Mouse (Mus musculus): Measurements from ENCODE around the gene Mccc1. TPM values are rescaled to one million over a fixed set of nuclear protein-coding genes. Genes with fewer than 3 reads are reported as not detected.

Gene Mccc1
- polyA plus RNA-seq, 1 experiment from 2014 or later = 29.9 TPM

DNA sequence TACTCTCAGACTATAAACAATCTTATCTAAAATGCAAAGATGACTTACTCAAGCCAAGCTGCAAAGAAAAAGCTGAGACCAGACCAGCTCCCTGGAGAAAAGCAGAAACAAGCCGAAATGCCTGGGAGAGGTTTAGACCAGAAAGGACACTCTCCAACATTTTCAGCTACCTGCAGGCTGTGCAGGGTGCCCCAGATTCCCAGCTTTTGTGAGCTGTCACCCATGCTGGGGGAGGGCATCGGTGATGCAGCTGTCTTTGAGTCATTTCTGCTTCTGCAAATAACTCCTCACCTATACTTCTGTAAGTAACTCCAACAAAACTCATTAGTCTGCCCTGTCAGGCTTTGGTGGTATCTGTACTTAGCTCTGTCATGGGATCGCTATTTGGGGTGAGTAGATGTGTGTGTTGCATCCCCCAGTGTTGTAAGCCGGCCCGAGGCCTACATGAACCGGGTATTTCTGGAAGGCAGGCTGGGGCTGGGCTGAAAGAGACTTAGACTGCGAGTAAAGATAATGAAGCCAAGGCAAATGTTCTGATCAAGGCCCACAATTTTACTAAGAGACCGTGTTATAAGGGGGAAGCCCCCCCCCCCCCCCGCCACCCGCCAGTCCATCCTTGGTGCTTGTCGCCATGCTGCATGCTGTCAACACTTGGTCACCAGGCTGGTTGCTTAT lies 45.4 kb downstream of the Mccc1 start:
- Histone ChIP-seq H3K9me3 (no peaks in the 10 kb centered on the region), H3K4me1 (replicated peaks) (no peaks in the 10 kb centered on the region), H3K36me3 (peaks cover 35% of the 10 kb centered on the region), H3K27ac (no peak overlapping the region), H3K4me3 (no peak overlapping the region), H3K27me3 (ENCODE audit: insufficient read depth, poor library complexity, severe bottlenecking) (no peaks in the 10 kb centered on the region)
- DNase-seq (ENCODE audit: low spot score) = no peak
- WGBS = 87% methylated on average over 11 of the region's 11 CpGs

- H3K36me3 ChIP-seq = peaks cover 24% of the 10 kb centered on the region
- no peak for DNase-seq (ENCODE audit: low spot score)
Observed at GRCm38 (mm10) chr3:35953816-35954215, 46.7 kb downstream of the Mccc1 start.

GRCm38 (mm10) chr3:35953184-35953583 lies 47.3 kb downstream of the Mccc1 start:
- H3K27ac ChIP-seq = no peak overlapping the region
- H3K9me3 ChIP-seq = no peaks in the 10 kb centered on the region
- no peaks in the 10 kb centered on the region for H3K27me3 ChIP-seq (ENCODE audit: insufficient read depth, poor library complexity, severe bottlenecking)
- DNase-seq (ENCODE audit: low spot score) = no peak
- 76% methylated on average over 1 of the region's 1 CpGs for WGBS
- peaks cover 17% of the 10 kb centered on the region for H3K36me3 ChIP-seq
- no peaks in the 10 kb centered on the region for H3K4me1 ChIP-seq (replicated peaks)
- no peak overlapping the region for H3K4me3 ChIP-seq

More at GRCm38 (mm10) chr3:35953816-35954215, 46.7 kb downstream of the Mccc1 start:
- Histone ChIP-seq H3K4me1 (replicated peaks) (no peaks in the 10 kb centered on the region), H3K4me3 (no peak overlapping the region), H3K9me3 (no peaks in the 10 kb centered on the region), H3K27me3 (ENCODE audit: insufficient read depth, poor library complexity, severe bottlenecking) (no peaks in the 10 kb centered on the region), H3K27ac (no peak overlapping the region)
- WGBS = 90% methylated on average over 6 of the region's 6 CpGs

DNA sequence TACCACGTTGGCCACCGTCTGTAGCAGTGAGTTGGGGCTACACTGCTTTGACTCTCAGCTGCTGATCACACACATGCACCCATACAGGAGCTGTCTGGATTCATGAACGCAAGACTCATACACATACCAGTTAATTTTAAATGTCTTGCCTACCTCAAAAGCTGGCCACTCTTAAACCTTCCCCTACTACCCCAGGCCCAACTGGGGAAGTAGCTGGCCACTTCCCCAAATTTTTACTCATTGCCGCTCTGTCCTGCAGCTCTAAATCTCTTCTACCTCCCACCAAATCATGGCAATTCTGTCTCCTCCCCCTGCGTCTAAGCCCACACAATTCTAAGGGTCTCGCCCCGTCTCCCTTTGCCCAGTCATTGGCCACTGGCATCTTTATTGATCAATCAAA lies 52.3 kb downstream of the Mccc1 start:
- no peaks in the 10 kb centered on the region for H3K27me3 ChIP-seq (ENCODE audit: insufficient read depth, poor library complexity, severe bottlenecking)
- H3K27ac ChIP-seq = no peak overlapping the region
- H3K4me3 ChIP-seq = no peak overlapping the region
- H3K36me3 ChIP-seq = no peaks in the 10 kb centered on the region
- no peaks in the 10 kb centered on the region for H3K4me1 ChIP-seq (replicated peaks)
- WGBS = 88% methylated on average over 7 of the region's 7 CpGs
- H3K9me3 ChIP-seq = no peaks in the 10 kb centered on the region
- DNase-seq (ENCODE audit: low spot score) = no peak

GRCm38 (mm10) chr3:35940520-35941135 lies 59.9 kb downstream of the Mccc1 start:
- no peak overlapping the region for H3K27ac ChIP-seq
- H3K4me3 ChIP-seq = no peak overlapping the region
- H3K36me3 ChIP-seq = 0 out of 2 replicates have a peak, but pooled peaks cover 2% of the 10 kb centered on the region
- H3K9me3 ChIP-seq = no peaks in the 10 kb centered on the region
- 85% methylated on average over 4 of the region's 4 CpGs for WGBS
- H3K4me1 ChIP-seq (replicated peaks) = no peaks in the 10 kb centered on the region
- no peaks in the 10 kb centered on the region for H3K27me3 ChIP-seq (ENCODE audit: insufficient read depth, poor library complexity, severe bottlenecking)
- DNase-seq (ENCODE audit: low spot score) = no peak

- no peak overlapping the region for H3K4me3 ChIP-seq
- H3K4me1 ChIP-seq (replicated peaks) = no peaks in the 10 kb centered on the region
- no peaks in the 10 kb centered on the region for H3K9me3 ChIP-seq
- no peaks in the 10 kb centered on the region for H3K27me3 ChIP-seq (ENCODE audit: insufficient read depth, poor library complexity, severe bottlenecking)
- no peak for DNase-seq (ENCODE audit: low spot score)
- H3K36me3 ChIP-seq = 0 out of 2 replicates have a peak, but pooled peaks cover 2% of the 10 kb centered on the region
- no peak overlapping the region for H3K27ac ChIP-seq
- 40% methylated on average over 2 of the region's 2 CpGs for WGBS
Observed at GRCm38 (mm10) chr3:35940047-35940446, 60.4 kb downstream of the Mccc1 start.

GRCm38 (mm10) chr3:35937345-35937744 lies 63.1 kb downstream of the Mccc1 start, which contains the start of gene Dcun1d1:
Gene Dcun1d1, minus strand, starts transcription at chr3:35937445.
- Histone ChIP-seq H3K27me3 (ENCODE audit: insufficient read depth, poor library complexity, severe bottlenecking) (no peaks in the 10 kb centered on the region), H3K9me3 (no peaks in the 10 kb centered on the region), H3K4me1 (replicated peaks) (peaks cover 15% of the 10 kb centered on the region), H3K27ac (no peak within 1 kb of the TSS), H3K36me3 (0 out of 2 replicates have a peak, but pooled peaks cover 2% of the 10 kb centered on the region), H3K4me3 (no peak within 1 kb of the TSS)
- WGBS = 93% methylated on average over 6 of the region's 6 CpGs
- no peak for DNase-seq (ENCODE audit: low spot score)

DNA sequence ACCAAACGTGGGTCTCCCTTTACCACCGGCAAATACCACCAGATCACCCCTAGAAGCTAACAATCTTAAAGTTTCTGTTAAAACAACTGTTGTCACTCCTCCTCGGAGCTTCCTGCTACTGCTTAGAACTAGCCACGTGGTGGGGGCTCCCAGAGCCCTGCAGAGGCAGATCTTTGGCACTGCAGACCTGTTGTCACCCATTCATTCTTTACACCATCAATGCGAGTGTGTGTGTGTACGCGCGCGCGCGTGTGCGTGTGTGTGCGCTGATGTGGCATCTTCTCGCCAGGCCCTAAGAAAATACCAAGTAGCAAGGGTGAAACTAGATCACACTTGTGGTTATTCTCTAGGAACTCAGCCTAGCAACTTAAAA lies 67.1 kb downstream of the Mccc1 start:
- H3K9me3 ChIP-seq = no peaks in the 10 kb centered on the region
- peak; percentile 55 for DNase-seq (ENCODE audit: low spot score)
- peak overlapping the region; percentile 98 for H3K27ac ChIP-seq
- peaks cover 32% of the 10 kb centered on the region for H3K4me1 ChIP-seq (replicated peaks)
- WGBS = 3% methylated on average over 14 of the region's 14 CpGs
- H3K27me3 ChIP-seq (ENCODE audit: insufficient read depth, poor library complexity, severe bottlenecking) = no peaks in the 10 kb centered on the region
- H3K36me3 ChIP-seq = no peaks in the 10 kb centered on the region
- peak overlapping the region; percentile 83 for H3K4me3 ChIP-seq

DNA sequence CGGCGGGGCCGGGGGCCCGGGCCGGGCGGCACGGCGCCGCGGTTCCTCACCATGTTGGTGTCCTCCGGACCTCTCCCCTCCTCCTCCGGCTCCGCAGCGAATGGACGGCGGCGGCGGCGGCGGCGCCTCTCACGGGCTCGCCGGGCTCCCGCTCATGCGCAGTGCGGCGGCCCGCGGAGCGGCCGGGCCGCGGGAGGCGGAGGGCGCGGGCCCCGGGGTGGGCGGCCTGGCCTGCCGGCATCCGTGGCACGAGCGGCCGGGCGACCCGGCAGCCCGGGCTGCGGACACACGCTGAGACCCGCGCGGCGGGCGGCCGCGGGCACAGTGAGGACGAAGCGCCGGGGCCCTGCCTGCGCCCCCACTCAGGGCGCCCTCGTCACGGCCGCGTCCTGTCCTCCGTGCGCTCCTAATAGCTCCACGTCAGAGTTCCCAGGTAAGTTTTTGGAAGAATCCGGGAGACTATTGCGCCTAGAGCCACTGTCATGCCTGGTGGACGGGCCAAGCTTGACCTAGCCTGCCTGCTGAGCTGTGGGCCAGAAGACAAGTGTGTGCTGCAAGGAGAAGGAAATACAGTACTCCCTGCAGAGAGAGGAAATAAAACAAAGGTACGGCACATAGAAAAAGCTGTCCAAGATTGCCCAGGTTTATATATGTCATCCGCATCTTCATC lies 67.6 kb downstream of the Mccc1 start:
- Histone ChIP-seq H3K27me3 (ENCODE audit: insufficient read depth, poor library complexity, severe bottlenecking) (no peaks in the 10 kb centered on the region), H3K4me1 (replicated peaks) (peaks cover 32% of the 10 kb centered on the region), H3K27ac (peak overlapping the region; percentile 98), H3K36me3 (no peaks in the 10 kb centered on the region), H3K9me3 (no peaks in the 10 kb centered on the region), H3K4me3 (peak overlapping the region; percentile 83)
- peak; percentile 83 for DNase-seq (ENCODE audit: low spot score)
- under 1% methylated on average over 73 of the region's 73 CpGs for WGBS

GRCm38 (mm10) chr3:35931896-35932727 lies 68.4 kb downstream of the Mccc1 start:
- no peaks in the 10 kb centered on the region for H3K36me3 ChIP-seq
- peak; percentile 64 for DNase-seq (ENCODE audit: low spot score)
- peak overlapping the region; percentile 98 for H3K27ac ChIP-seq
- no peaks in the 10 kb centered on the region for H3K9me3 ChIP-seq
- no peaks in the 10 kb centered on the region for H3K27me3 ChIP-seq (ENCODE audit: insufficient read depth, poor library complexity, severe bottlenecking)
- H3K4me3 ChIP-seq = peak overlapping the region; percentile 83
- under 1% methylated on average over 65 of the region's 65 CpGs for WGBS
- H3K4me1 ChIP-seq (replicated peaks) = peaks cover 32% of the 10 kb centered on the region

- peaks cover 32% of the 10 kb centered on the region for H3K4me1 ChIP-seq (replicated peaks)
- H3K36me3 ChIP-seq = 0 out of 2 replicates have a peak, but pooled peaks cover 3% of the 10 kb centered on the region
- WGBS = 46% methylated on average over 7 of the region's 7 CpGs
- peak overlapping the region; percentile 83 for H3K4me3 ChIP-seq
- DNase-seq (ENCODE audit: low spot score) = no peak
- H3K9me3 ChIP-seq = no peaks in the 10 kb centered on the region
- peak overlapping the region; percentile 98 for H3K27ac ChIP-seq
- H3K27me3 ChIP-seq (ENCODE audit: insufficient read depth, poor library complexity, severe bottlenecking) = no peaks in the 10 kb centered on the region
Observed at GRCm38 (mm10) chr3:35931359-35931758, 69.1 kb downstream of the Mccc1 start.

DNA sequence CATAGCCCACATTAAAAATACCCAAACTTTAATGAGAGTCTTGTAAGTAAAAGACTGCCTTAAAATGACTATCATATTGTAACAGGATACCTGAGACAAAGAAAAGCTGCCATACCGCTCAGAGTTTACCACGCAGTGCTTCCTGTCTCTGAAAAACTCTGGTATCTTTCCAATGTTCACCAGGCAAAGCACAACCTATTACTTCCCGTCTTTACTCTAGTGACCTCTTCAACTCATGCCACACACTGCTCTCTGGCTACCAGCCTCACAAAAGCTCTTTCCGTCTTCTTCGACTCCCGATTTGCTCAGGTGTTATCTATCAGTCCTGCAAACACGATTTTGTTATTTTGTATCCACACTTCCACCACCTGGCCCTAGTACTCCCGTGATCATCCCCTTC lies 70.6 kb downstream of the Mccc1 start:
- no peaks in the 10 kb centered on the region for H3K27me3 ChIP-seq (ENCODE audit: insufficient read depth, poor library complexity, severe bottlenecking)
- H3K4me3 ChIP-seq = no peak overlapping the region
- 0 out of 2 replicates have a peak, but pooled peaks cover 3% of the 10 kb centered on the region for H3K36me3 ChIP-seq
- WGBS = 73% methylated on average over 8 of the region's 8 CpGs
- H3K9me3 ChIP-seq = no peaks in the 10 kb centered on the region
- peaks cover 32% of the 10 kb centered on the region for H3K4me1 ChIP-seq (replicated peaks)
- no peak for DNase-seq (ENCODE audit: low spot score)
- H3K27ac ChIP-seq = no peak overlapping the region

Data from hindbrain, embryonic 10.5 days (tissue).